Mouse (Mus musculus): ENCODE results near the gene Mex3b. TPM values are rescaled to one million over a fixed set of nuclear protein-coding genes. Genes with fewer than 3 reads are reported as not detected.

The Mex3b gene
- total and polyA plus RNA-seq, 3 experiments = 2.0 to 4.2 TPM; not detected in 1

- H3K27me3 ChIP-seq (ENCODE audit: control insufficient read depth in 1 of 2, insufficient read depth in 2 of 2, low read length in 2 of 2) = no peaks in the 10 kb centered on the region; a peak in 1 of 4 replicates
- DNase-seq (ENCODE audit: low read depth, low spot score) = no peak
- H3K36me3 ChIP-seq (ENCODE audit: control insufficient read depth in 1 of 2, insufficient read depth in 2 of 2, low read length in 2 of 2) = no peaks in the 10 kb centered on the region
Observed at GRCm38 (mm10) chr7:82850756-82851155, 16.4 kb upstream of the Mex3b start.

GRCm38 (mm10) chr7:82851670-82852069 lies 15.5 kb upstream of the Mex3b start:
- H3K27me3 ChIP-seq (ENCODE audit: control insufficient read depth in 1 of 2, insufficient read depth in 2 of 2, low read length in 2 of 2) = no peaks in the 10 kb centered on the region; a peak in 1 of 4 replicates
- no peak overlapping the region for H3K9ac ChIP-seq (ENCODE audit: control insufficient read depth, low read depth, low read length, poor library complexity, severe bottlenecking)
- no peaks in the 10 kb centered on the region for H3K79me2 ChIP-seq (ENCODE audit: control insufficient read depth, insufficient read depth, low read length, poor library complexity)
- DNase-seq (ENCODE audit: low read depth, low spot score) = no peak
- no peaks in the 10 kb centered on the region for H3K9me3 ChIP-seq (replicated peaks; ENCODE audit: insufficient read depth, low read length)
- no peak overlapping the region for H3K4me3 ChIP-seq (ENCODE audit: control insufficient read depth in 1 of 2, insufficient read depth in 1 of 2, low read depth in 2 of 2, low read length in 2 of 2)
- TF ChIP-seq CTCF (IDR thresholded peaks at IDR 0.05 in 2 of 3, conservative IDR thresholded peaks at IDR 0.05 in 1 of 3; ENCODE audit: control insufficient read depth in 1 of 3, insufficient read depth in 1 of 3, low read depth in 2 of 3, low read length in 3 of 3, poor library complexity in 1 of 3, severe bottlenecking in 1 of 3) (no peak), JUND (IDR thresholded peaks at IDR 0.05; ENCODE audit: low read depth, low read length) (no peak), RCOR1 (IDR thresholded peaks at IDR 0.05; ENCODE audit: low read depth, low read length) (no peak), CHD2 (IDR thresholded peaks at IDR 0.05; ENCODE audit: low read length) (no peak), EP300 (IDR thresholded peaks at IDR 0.05; ENCODE audit: low read depth in 1 of 2, low read length in 2 of 2) (no peak), BHLHE40 (IDR thresholded peaks at IDR 0.05; ENCODE audit: borderline replicate concordance, low read depth, low read length) (no peak), MYC (IDR thresholded peaks at IDR 0.05; ENCODE audit: low read depth, low read length) (no peak)
- no peaks in the 10 kb centered on the region for H3K4me1 ChIP-seq (ENCODE audit: control insufficient read depth in 1 of 2, insufficient read depth in 2 of 2, low read length in 2 of 2)
- H3K36me3 ChIP-seq (ENCODE audit: control insufficient read depth in 1 of 2, insufficient read depth in 2 of 2, low read length in 2 of 2) = no peaks in the 10 kb centered on the region
- H3K27ac ChIP-seq (ENCODE audit: control insufficient read depth, low read depth, low read length) = no peak overlapping the region

More at GRCm38 (mm10) chr7:82850756-82851155, 16.4 kb upstream of the Mex3b start:
- Histone ChIP-seq H3K27ac (ENCODE audit: control insufficient read depth, low read depth, low read length) (no peak overlapping the region), H3K4me3 (ENCODE audit: control insufficient read depth in 1 of 2, insufficient read depth in 1 of 2, low read depth in 2 of 2, low read length in 2 of 2) (no peak overlapping the region), H3K9me3 (replicated peaks; ENCODE audit: insufficient read depth, low read length) (no peaks in the 10 kb centered on the region), H3K9ac (ENCODE audit: control insufficient read depth, low read depth, low read length, poor library complexity, severe bottlenecking) (no peak overlapping the region), H3K79me2 (ENCODE audit: control insufficient read depth, insufficient read depth, low read length, poor library complexity) (no peaks in the 10 kb centered on the region), H3K4me1 (ENCODE audit: control insufficient read depth in 1 of 2, insufficient read depth in 2 of 2, low read length in 2 of 2) (no peaks in the 10 kb centered on the region)
- TF ChIP-seq ZNF384 (IDR thresholded peaks at IDR 0.05; ENCODE audit: low read depth, low read length) = no peak
- no peak for TF ChIP-seq POLR2A (IDR thresholded peaks at IDR 0.05; ENCODE audit: control insufficient read depth in 1 of 2, insufficient read depth in 1 of 2, low read depth in 1 of 2, low read length in 2 of 2, poor library complexity in 1 of 2)
- TF ChIP-seq NELFE (IDR thresholded peaks at IDR 0.05; ENCODE audit: low read depth, low read length) = no peak
- TF ChIP-seq ETS1 (IDR thresholded peaks at IDR 0.05; ENCODE audit: low read depth, low read length) = no peak
- TF ChIP-seq TCF12 (IDR thresholded peaks at IDR 0.05; ENCODE audit: low read depth, low read length) = no peak
- no peak for TF ChIP-seq POLR2AphosphoS5 (IDR thresholded peaks at IDR 0.05; ENCODE audit: borderline replicate concordance, low read depth, low read length)
- no peak for TF ChIP-seq MXI1 (IDR thresholded peaks at IDR 0.05; ENCODE audit: low read depth, low read length)
- TF ChIP-seq BHLHE40 (IDR thresholded peaks at IDR 0.05; ENCODE audit: borderline replicate concordance, low read depth, low read length) = no peak
- TF ChIP-seq CTCF (IDR thresholded peaks at IDR 0.05 in 2 of 3, conservative IDR thresholded peaks at IDR 0.05 in 1 of 3; ENCODE audit: control insufficient read depth in 1 of 3, insufficient read depth in 1 of 3, low read depth in 2 of 3, low read length in 3 of 3, poor library complexity in 1 of 3, severe bottlenecking in 1 of 3) = no peak
- no peak for TF ChIP-seq USF1 (IDR thresholded peaks at IDR 0.05; ENCODE audit: low read depth, low read length)
- TF ChIP-seq GABPA (IDR thresholded peaks at IDR 0.05; ENCODE audit: low read depth, low read length) = no peak
- no peak for TF ChIP-seq MEF2A (IDR thresholded peaks at IDR 0.05; ENCODE audit: extremely low read depth, insufficient replicate concordance, low read depth, low read length, poor library complexity, severe bottlenecking)
- no peak for TF ChIP-seq TAL1 (IDR thresholded peaks at IDR 0.05; ENCODE audit: low read length)
- no peak for TF ChIP-seq ELF1 (IDR thresholded peaks at IDR 0.05; ENCODE audit: low read depth, low read length)
- TF ChIP-seq JUND (IDR thresholded peaks at IDR 0.05; ENCODE audit: low read depth, low read length) = no peak
- TF ChIP-seq RCOR1 (IDR thresholded peaks at IDR 0.05; ENCODE audit: low read depth, low read length) = no peak
- TF ChIP-seq CHD1 (IDR thresholded peaks at IDR 0.05; ENCODE audit: low read depth, low read length) = no peak
- no peak for TF ChIP-seq MAX (IDR thresholded peaks at IDR 0.05; ENCODE audit: low read length)
- no peak for TF ChIP-seq ZMIZ1 (IDR thresholded peaks at IDR 0.05; ENCODE audit: low read depth, low read length)

All from MEL (cell line).